Mouse (Mus musculus): Measurements from ENCODE around the gene Eif1ad. TPM values are rescaled to one million over a fixed set of nuclear protein-coding genes. Genes with fewer than 3 reads are reported as not detected.

The Eif1ad gene
- polyA plus RNA-seq (2014; fragmentation: Illumina TruSeq; extraction: RNeasy Lipid Tissue Mini Kit (QIAGEN cat#74804); ENCODE audit: low read depth, low replicate concordance): 13.1 TPM

DNA sequence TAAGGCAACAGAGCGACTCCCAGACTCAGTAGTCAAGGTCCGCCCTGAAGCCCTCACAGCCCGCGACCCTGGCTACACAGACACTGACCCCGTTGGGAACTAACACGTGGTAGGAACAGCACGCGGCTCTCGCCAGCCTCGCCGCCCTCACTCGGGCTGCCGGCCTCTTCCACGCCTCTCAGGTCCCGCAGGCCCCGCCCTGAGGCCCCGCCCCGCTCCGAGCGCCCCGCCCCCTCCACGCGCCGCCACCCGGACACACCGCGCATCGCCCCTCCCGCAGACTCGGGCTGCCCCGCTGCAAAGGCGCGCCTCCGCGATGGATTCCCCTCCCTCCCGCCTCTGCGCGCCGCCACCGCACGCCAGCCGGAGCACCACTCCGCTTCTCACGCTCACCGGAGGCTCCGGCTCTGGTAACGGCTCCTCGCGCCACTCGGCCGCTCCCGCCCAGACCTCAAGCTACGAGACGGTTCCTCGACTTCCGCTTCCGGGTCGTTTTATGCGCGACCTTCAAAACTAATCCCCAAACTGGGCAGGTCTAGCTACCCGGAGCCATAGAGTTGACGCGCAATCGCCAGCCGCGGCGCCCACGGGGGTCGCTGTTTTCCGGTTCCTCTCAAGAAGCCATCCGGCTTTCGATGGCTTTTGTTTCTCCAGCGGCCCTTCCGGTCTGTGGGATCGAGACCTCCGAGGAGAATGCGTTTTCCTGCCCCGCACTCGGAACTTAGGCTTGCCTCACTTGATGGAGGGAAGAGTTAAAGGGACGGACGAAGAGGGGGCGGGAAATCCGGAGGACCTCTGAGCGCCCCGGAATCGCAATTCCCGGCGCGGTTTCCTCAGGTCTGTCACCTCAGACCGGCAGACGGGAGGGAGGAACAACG is at the start of gene Eif1ad:
TSS of gene Eif1ad (plus strand) at position 567 of the 878 bp plus-strand sequence.

DNA sequence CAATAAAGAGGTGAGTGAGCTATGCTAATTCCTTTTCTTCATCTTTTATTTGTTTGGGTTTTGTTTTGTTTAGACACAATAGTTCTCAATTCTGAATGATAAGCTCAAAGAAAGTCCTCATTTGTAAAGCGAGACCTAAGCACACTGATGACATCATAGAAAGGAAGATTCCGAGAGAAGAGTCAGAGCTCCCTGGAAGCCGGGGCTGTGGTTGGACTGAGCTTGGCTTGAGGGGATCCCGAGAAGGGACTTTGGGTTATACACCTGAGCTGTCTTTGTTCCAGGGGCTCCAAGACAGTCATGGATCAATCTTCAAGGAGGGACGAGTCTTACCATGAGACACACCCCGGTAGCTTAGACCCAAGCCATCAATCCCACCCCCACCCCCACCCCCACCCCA is 31.1 kb upstream of the Eif1ad start, which contains the start of gene Catsper1:
TSS of gene Catsper1 (plus strand) at position 301 of the 400 bp plus-strand sequence.

DNA sequence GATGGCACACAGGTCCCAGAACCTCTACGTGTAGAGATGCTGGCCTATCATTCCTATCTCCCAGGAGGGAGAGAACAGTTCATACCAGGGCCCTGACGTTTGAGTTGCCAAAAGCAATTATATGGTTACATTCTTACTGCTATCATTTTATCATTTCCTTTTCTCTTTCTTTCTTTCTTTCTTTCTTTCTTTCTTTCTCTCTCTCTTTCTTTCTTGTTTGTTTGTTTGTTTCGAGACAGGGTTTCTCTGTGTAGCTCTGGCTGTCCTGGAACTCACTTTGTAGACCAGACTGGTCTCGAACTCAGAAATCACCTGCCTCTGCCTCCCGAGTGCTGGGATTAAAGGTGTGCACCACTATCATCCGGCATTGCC is 17.1 kb upstream of the Eif1ad start, which contains the start of gene Cst6:
TSS of gene Cst6 (minus strand) at position 73 of the 372 bp plus-strand sequence.

DNA sequence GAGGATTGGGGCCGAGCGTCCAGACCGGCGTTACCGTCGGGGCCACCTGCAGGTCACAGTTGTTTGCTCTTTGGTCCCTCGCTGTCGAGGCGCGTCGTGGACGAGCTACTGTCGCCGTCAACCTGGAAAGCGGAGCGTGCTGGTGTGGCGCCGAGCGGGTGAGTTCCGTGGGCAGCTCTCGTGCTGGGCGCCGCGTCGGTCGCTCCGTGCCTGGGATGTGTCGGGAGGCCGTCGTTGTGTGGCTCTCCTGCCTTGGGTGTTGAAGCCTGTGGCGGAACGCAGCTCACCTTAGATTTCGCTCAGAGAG is 465 bp downstream of the Eif1ad start, which contains the start of gene Banf1:
TSS of gene Banf1 (minus strand) at position 116 of the 307 bp plus-strand sequence.

DNA sequence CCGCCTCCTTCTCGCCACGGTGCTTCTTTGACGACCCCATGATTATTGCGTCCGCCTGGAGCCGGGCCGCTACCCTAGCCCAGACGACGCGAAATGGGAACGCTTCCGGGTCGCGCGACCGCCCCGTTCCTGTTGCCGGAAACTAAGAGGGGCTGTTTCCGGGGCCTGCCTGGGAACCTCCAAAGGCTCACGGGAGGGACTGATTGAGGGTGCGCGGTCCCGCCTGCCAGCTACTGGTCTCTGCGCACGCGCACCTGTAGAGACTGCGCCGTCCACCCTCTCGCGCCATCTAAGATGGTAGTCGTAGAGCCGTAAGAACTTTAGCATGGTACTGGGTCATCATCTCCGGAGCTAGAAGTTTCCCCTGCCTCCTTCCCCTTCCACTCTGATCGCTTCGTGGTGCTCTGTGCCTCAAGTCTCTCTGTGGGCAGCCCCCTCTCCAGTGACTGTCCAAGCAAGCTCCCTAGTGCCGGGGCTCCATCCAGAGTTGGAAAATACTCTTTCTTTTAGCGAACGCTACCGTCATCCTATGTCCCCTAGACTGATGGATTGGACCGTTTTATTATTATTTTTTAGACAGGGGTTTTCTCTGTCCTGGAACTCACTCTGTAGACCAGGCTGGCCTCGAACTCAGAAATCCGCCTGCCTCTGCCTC is 22.2 kb downstream of the Eif1ad start, which contains the start of gene Sart1:
TSS of gene Sart1 (minus strand) at position 116 of the 655 bp plus-strand sequence.

DNA sequence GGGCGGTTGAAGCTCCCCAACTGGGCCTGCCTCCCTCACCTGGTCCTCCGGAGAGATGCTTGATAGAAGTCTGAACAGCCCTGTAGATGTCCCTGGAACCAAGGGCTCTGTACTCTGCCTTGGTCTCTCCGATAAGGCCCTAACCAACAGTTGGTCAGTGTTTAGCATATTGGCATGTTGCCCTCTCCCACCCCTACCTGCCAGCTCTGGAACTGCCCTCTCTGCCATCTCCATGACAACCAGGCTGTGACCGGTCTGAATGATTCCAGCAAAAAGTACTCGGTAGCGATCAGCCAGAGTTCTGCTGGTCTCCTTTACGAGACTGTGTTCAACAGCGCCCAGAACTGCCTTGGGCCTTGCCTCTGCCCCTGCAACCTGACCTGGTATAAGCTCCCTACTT is 35.8 kb downstream of the Eif1ad start, which contains the start of gene Tsga10ip:
TSS of gene Tsga10ip (minus strand) at position 234 of the 400 bp plus-strand sequence.

Other genes with a start within 250 kb of the Eif1ad start
- 6.3 TPM for gene Klc2, start 248.2 kb upstream of the Eif1ad start, polyA plus RNA-seq (2014; fragmentation: Illumina TruSeq; extraction: RNeasy Lipid Tissue Mini Kit (QIAGEN cat#74804); ENCODE audit: low read depth, low replicate concordance)
- 44.3 TPM for gene Pacs1, start 93.6 kb upstream of the Eif1ad start, polyA plus RNA-seq (2014; fragmentation: Illumina TruSeq; extraction: RNeasy Lipid Tissue Mini Kit (QIAGEN cat#74804); ENCODE audit: low read depth, low replicate concordance)
- gene Sf3b2, start 71.3 kb upstream of the Eif1ad start, polyA plus RNA-seq (2014; fragmentation: Illumina TruSeq; extraction: RNeasy Lipid Tissue Mini Kit (QIAGEN cat#74804); ENCODE audit: low read depth, low replicate concordance): 42.7 TPM
- 0.18 TPM for gene Gal3st3, start 68.4 kb upstream of the Eif1ad start, polyA plus RNA-seq (2014; fragmentation: Illumina TruSeq; extraction: RNeasy Lipid Tissue Mini Kit (QIAGEN cat#74804); ENCODE audit: low read depth, low replicate concordance)
- 41.2 TPM for gene Catsper1, start 31.0 kb upstream of the Eif1ad start, polyA plus RNA-seq (2014; fragmentation: Illumina TruSeq; extraction: RNeasy Lipid Tissue Mini Kit (QIAGEN cat#74804); ENCODE audit: low read depth, low replicate concordance)
- not detected for gene Cst6, start 17.2 kb upstream of the Eif1ad start, polyA plus RNA-seq (2014; fragmentation: Illumina TruSeq; extraction: RNeasy Lipid Tissue Mini Kit (QIAGEN cat#74804); ENCODE audit: low read depth, low replicate concordance)
- gene Banf1, start 427 bp downstream of the Eif1ad start, polyA plus RNA-seq (2014; fragmentation: Illumina TruSeq; extraction: RNeasy Lipid Tissue Mini Kit (QIAGEN cat#74804); ENCODE audit: low read depth, low replicate concordance): 12.7 TPM
- 2.7 TPM for gene Sart1, start 22.0 kb downstream of the Eif1ad start, polyA plus RNA-seq (2014; fragmentation: Illumina TruSeq; extraction: RNeasy Lipid Tissue Mini Kit (QIAGEN cat#74804); ENCODE audit: low read depth, low replicate concordance)
- 27.1 TPM for gene Tsga10ip, start 35.8 kb downstream of the Eif1ad start, polyA plus RNA-seq (2014; fragmentation: Illumina TruSeq; extraction: RNeasy Lipid Tissue Mini Kit (QIAGEN cat#74804); ENCODE audit: low read depth, low replicate concordance)
- 20.5 TPM for gene Drap1, start 58.2 kb downstream of the Eif1ad start, polyA plus RNA-seq (2014; fragmentation: Illumina TruSeq; extraction: RNeasy Lipid Tissue Mini Kit (QIAGEN cat#74804); ENCODE audit: low read depth, low replicate concordance)
- 0.76 TPM for gene AI837181, start 58.4 kb downstream of the Eif1ad start, polyA plus RNA-seq (2014; fragmentation: Illumina TruSeq; extraction: RNeasy Lipid Tissue Mini Kit (QIAGEN cat#74804); ENCODE audit: low read depth, low replicate concordance)
- 0.57 TPM for gene Fosl1, start 80.8 kb downstream of the Eif1ad start, polyA plus RNA-seq (2014; fragmentation: Illumina TruSeq; extraction: RNeasy Lipid Tissue Mini Kit (QIAGEN cat#74804); ENCODE audit: low read depth, low replicate concordance)
- 0.14 TPM for gene Ccdc85b, start 91.2 kb downstream of the Eif1ad start, polyA plus RNA-seq (2014; fragmentation: Illumina TruSeq; extraction: RNeasy Lipid Tissue Mini Kit (QIAGEN cat#74804); ENCODE audit: low read depth, low replicate concordance)
- 5.3 TPM for gene Fibp, start 93.9 kb downstream of the Eif1ad start, polyA plus RNA-seq (2014; fragmentation: Illumina TruSeq; extraction: RNeasy Lipid Tissue Mini Kit (QIAGEN cat#74804); ENCODE audit: low read depth, low replicate concordance)
- gene Ctsw, start 101.8 kb downstream of the Eif1ad start, polyA plus RNA-seq (2014; fragmentation: Illumina TruSeq; extraction: RNeasy Lipid Tissue Mini Kit (QIAGEN cat#74804); ENCODE audit: low read depth, low replicate concordance): not detected
- gene Efemp2, start 107.2 kb downstream of the Eif1ad start, polyA plus RNA-seq (2014; fragmentation: Illumina TruSeq; extraction: RNeasy Lipid Tissue Mini Kit (QIAGEN cat#74804); ENCODE audit: low read depth, low replicate concordance): 0.52 TPM
- gene Mus81, start 121.7 kb downstream of the Eif1ad start, polyA plus RNA-seq (2014; fragmentation: Illumina TruSeq; extraction: RNeasy Lipid Tissue Mini Kit (QIAGEN cat#74804); ENCODE audit: low read depth, low replicate concordance): 1.2 TPM
- 118 TPM for gene Cfl1, start 123.7 kb downstream of the Eif1ad start, polyA plus RNA-seq (2014; fragmentation: Illumina TruSeq; extraction: RNeasy Lipid Tissue Mini Kit (QIAGEN cat#74804); ENCODE audit: low read depth, low replicate concordance)
- 127 TPM for gene 1700020D05Rik, start 137.0 kb downstream of the Eif1ad start, polyA plus RNA-seq (2014; fragmentation: Illumina TruSeq; extraction: RNeasy Lipid Tissue Mini Kit (QIAGEN cat#74804); ENCODE audit: low read depth, low replicate concordance)
- 0.91 TPM for gene Snx32, start 143.8 kb downstream of the Eif1ad start, polyA plus RNA-seq (2014; fragmentation: Illumina TruSeq; extraction: RNeasy Lipid Tissue Mini Kit (QIAGEN cat#74804); ENCODE audit: low read depth, low replicate concordance)
- gene Ovol1, start 193.9 kb downstream of the Eif1ad start, polyA plus RNA-seq (2014; fragmentation: Illumina TruSeq; extraction: RNeasy Lipid Tissue Mini Kit (QIAGEN cat#74804); ENCODE audit: low read depth, low replicate concordance): 1.9 TPM
- not detected for gene Ap5b1, start 201.3 kb downstream of the Eif1ad start, polyA plus RNA-seq (2014; fragmentation: Illumina TruSeq; extraction: RNeasy Lipid Tissue Mini Kit (QIAGEN cat#74804); ENCODE audit: low read depth, low replicate concordance)
- 0.25 TPM for gene Rnaseh2c, start 235.1 kb downstream of the Eif1ad start, polyA plus RNA-seq (2014; fragmentation: Illumina TruSeq; extraction: RNeasy Lipid Tissue Mini Kit (QIAGEN cat#74804); ENCODE audit: low read depth, low replicate concordance)
- 52.9 TPM for gene Kat5, start 243.5 kb downstream of the Eif1ad start, polyA plus RNA-seq (2014; fragmentation: Illumina TruSeq; extraction: RNeasy Lipid Tissue Mini Kit (QIAGEN cat#74804); ENCODE audit: low read depth, low replicate concordance)